Mouse (Mus musculus): ENCODE measurements at regions not wholly inside any gene's neighbourhood (a gene's known extent, or its start where the extent isn't known, plus 50 kb on each side); places are given as distances from the start of the nearest gene placed in this dataset.

DNA sequence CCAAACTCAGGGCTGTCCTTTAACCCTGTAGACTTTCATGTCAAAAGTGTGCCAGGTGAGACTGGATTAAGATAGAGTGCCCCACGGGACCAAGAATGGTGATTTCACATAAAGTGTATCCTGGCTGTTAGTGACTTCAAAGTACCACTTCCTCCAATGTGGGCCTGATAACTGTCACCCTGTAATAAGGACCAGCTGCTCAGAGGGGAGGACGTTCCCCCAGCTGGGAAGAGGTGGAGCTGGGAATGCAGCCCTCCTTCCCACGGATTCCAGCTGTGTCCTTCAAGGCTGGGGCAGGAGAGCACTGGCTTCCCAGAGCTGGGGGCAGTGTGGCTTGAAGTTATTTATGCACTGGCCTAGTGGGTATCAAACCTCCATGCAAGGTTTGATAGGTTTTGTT, 89.7 kb upstream of the Kcng1 start:
- TF ChIP-seq CTCF (IDR thresholded peaks at IDR 0.05) (no peak), POLR2A (IDR thresholded peaks at IDR 0.05; ENCODE audit: insufficient read depth, low read depth, low read length) (no peak), EP300 (IDR thresholded peaks at IDR 0.05; ENCODE audit: insufficient read depth, low read depth, low read length) (no peak)
